Mouse (Mus musculus) kidney, adult 2 months (tissue): ENCODE measurements around the gene Poldip3. TPM values are rescaled to one million over a fixed set of nuclear protein-coding genes. Genes with fewer than 3 reads are reported as not detected.

ENCODE experiments used
- DNase-seq: peaks from one replicate; pipeline ENCODE4 v3.0.0; 2021
- H3K27ac ChIP-seq: fragments of 200-500 bp; 2 replicates; pipeline ENCODE4 v1.5.1; 2012; ENCODE audit warnings: low read depth, low read length, control low read depth, inconsistent platforms; ENCODE audit not compliant: insufficient read depth
- H3K27me3 ChIP-seq: fragments of 200-500 bp; replicated peaks from 2 replicates; pipeline ENCODE4 v1.6.1; 2012; ENCODE audit warnings: mild to moderate bottlenecking, moderate library complexity, low read length, inconsistent platforms; ENCODE audit not compliant: control insufficient read depth, insufficient read depth
- H3K36me3 ChIP-seq: fragments of 200-500 bp; 2 replicates; pipeline ENCODE4 v1.6.1; 2012; ENCODE audit warnings: mild to moderate bottlenecking, moderate library complexity, low read length, inconsistent platforms; ENCODE audit not compliant: control insufficient read depth, insufficient read depth
- H3K4me1 ChIP-seq: fragments of 200-500 bp; 2 replicates; pipeline ENCODE4 v1.6.1; 2011; ENCODE audit warnings: low read length; ENCODE audit not compliant: control insufficient read depth, insufficient read depth
- H3K4me3 ChIP-seq: fragments of 200-500 bp; 2 replicates; pipeline ENCODE4 v1.5.1; 2011; ENCODE audit warnings: mild to moderate bottlenecking, low read depth, low read length, control low read depth; ENCODE audit not compliant: insufficient read depth
- CTCF ChIP-seq: fragments of 200-500 bp; conservative IDR thresholded peaks from 2 replicates; pipeline ENCODE4 v1.5.1; 2011; ENCODE audit warnings: low read depth, mild to moderate bottlenecking, control low read depth, low read length, moderate library complexity, mixed read lengths; ENCODE audit not compliant: insufficient read depth, insufficient read length
- POLR2A ChIP-seq: fragments of 200-500 bp; IDR thresholded peaks from one replicate; pipeline ENCODE4 v1.6.1; 2011; ENCODE audit warnings: low read depth, low read length, control low read depth
- WGBS: fragments of 180-500 bp; shearing (Covaris S2); methylation state at CpG from one replicate; pipeline ENCODE4 v1.1.7; 2018; 5-methylcytosine and 5-hydroxymethylcytosine counted together
- polyA plus RNA-seq: library from polyadenylated mRNA; depleted of rRNA; stranded (reverse); fragments of >200 nt; gene quantifications from 2 replicates; pipeline ENCODE4 v1.2.3, GENCODE M21; 2012; rRNA removed

Poldip3 gene
- polyA plus RNA-seq, result 45.9 and 47.2 TPM in 2 replicates

- H3K4me3 ChIP-seq, result peak within 1 kb of the TSS; percentile 99
- H3K27ac ChIP-seq, result peak within 1 kb of the TSS; percentile 100
- H3K4me1 ChIP-seq, result peaks cover 19% of the 10 kb centered on the region
- no peaks in the 10 kb centered on the region for H3K27me3 ChIP-seq
- WGBS, result under 1% methylated on average over 56 of the region's 56 CpGs
- TF ChIP-seq POLR2A (peak; percentile 80), CTCF (no peak)
- peak; percentile 99 for DNase-seq
- H3K36me3 ChIP-seq, result no peaks in the 10 kb centered on the region; the same call in 1 of the 2 replicates
Measured at GRCm38 (mm10) chr15:83149196-83150072, at the start of gene Poldip3. Poldip3 (minus strand) TSS chr15:83149384.

DNA sequence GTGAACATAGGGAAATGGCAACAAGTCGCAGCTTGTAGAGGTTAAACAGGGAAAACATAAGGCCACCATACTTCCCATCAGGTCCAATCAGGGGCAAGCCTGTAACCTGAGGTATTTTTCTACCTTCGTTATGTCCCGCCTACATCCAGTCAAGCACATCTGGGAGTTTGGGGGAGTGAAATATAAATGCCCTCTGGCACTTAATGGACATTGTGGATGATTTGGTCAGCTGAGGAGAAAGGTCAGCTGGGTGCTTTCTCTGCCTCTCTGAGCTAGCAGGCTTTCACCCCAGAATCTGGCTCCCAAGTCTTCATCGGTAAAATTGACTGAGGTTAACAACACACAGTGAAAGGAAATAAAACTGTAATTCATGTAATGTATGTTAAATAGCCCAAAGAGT is 44.2 kb upstream of the Poldip3 start:
- Histone ChIP-seq H3K27ac (no peak overlapping the region), H3K4me3 (no peak overlapping the region), H3K36me3 (no peaks in the 10 kb centered on the region), H3K4me1 (no peaks in the 10 kb centered on the region), H3K27me3 (no peaks in the 10 kb centered on the region)
- 81% methylated on average over 4 of the region's 4 CpGs for WGBS
- peak; percentile 68 for DNase-seq
- no peak for TF ChIP-seq CTCF
- TF ChIP-seq POLR2A, result no peak

DNA sequence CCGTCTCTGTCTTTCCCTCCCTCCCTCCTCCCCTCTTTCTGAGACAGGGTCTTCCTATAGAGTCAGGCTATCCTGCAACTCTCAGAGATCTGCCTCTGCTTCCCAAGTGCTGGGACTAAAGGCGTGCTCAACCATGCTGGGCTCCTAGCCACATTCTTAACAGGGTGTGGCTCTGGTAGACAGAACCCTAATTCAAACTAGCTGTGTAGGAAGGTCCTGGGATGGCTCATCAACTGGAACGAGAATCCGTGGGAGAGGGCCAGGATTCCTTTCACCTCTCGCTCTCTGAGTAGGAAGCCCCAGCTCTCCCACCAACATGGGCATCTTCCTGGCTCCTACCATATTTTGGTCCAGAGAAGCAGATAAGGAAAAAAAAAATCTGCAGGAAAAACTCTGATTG is 33.2 kb upstream of the Poldip3 start:
- TF ChIP-seq CTCF (no peak), POLR2A (no peak)
- Histone ChIP-seq H3K4me3 (no peak overlapping the region), H3K27ac (no peak overlapping the region), H3K36me3 (no peaks in the 10 kb centered on the region), H3K4me1 (no peaks in the 10 kb centered on the region), H3K27me3 (no peaks in the 10 kb centered on the region)
- DNase-seq, result no peak
- WGBS, result 64% methylated on average over 5 of the region's 5 CpGs

GRCm38 (mm10) chr15:83181800-83182330 is 32.7 kb upstream of the Poldip3 start:
- H3K4me1 ChIP-seq, result no peaks in the 10 kb centered on the region
- no peak overlapping the region for H3K27ac ChIP-seq
- DNase-seq, result no peak
- no peak overlapping the region for H3K4me3 ChIP-seq
- H3K27me3 ChIP-seq, result no peaks in the 10 kb centered on the region
- TF ChIP-seq CTCF (no peak), POLR2A (no peak)
- H3K36me3 ChIP-seq, result no peaks in the 10 kb centered on the region
- 59% methylated on average over 4 of the region's 4 CpGs for WGBS

DNA sequence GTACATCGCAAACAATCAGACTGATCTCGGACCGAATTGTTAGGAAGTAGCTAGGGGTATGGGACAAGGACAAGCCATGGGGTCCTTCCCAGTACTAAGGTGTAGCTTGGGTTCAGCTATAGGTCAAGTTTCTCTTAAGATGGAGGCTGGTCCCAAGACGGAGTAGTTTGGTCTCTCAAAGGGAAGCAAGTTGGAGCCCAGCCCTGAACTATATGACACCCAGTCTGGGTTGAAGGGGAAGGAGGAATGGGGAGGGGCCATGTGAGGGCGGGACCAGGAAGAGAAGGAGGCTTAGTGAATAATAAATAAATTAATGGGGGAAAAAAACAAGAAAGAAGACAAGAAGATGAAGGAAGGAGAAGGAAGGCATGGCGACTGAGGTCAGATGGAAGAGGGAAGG is 30.8 kb upstream of the Poldip3 start:
- no peak for DNase-seq
- no peak overlapping the region for H3K27ac ChIP-seq

DNA sequence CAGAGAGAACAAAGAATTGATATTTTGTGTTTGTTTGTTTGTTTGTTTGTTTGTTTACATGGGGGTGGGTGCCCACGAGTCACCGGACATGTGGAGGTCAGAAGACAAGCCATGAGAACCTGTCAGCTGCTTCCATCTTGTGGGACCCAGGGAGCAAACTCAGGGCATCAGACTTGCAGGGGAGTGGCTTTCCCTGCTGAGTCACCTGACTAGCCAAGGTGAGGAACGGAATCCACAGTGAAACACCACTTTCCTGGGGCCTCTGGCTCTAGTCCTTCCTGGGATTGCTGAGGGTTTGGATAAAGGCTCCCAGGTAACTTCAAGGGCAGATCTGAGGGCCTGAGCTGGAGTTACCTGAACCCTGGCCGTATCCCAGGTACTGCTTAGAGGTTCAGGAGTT is 27.5 kb upstream of the Poldip3 start:
- 74% methylated on average over 4 of the region's 4 CpGs for WGBS
- no peak overlapping the region for H3K27ac ChIP-seq
- no peak overlapping the region for H3K4me3 ChIP-seq
- no peaks in the 10 kb centered on the region for H3K27me3 ChIP-seq
- DNase-seq, result no peak
- no peak for TF ChIP-seq CTCF
- TF ChIP-seq POLR2A, result no peak
- peaks cover 7% of the 10 kb centered on the region for H3K4me1 ChIP-seq
- no peaks in the 10 kb centered on the region for H3K36me3 ChIP-seq

More for the DNA sequence above, 30.8 kb upstream of the Poldip3 start:
- Histone ChIP-seq H3K4me1 (no peaks in the 10 kb centered on the region), H3K36me3 (no peaks in the 10 kb centered on the region), H3K4me3 (no peak overlapping the region), H3K27me3 (no peaks in the 10 kb centered on the region)
- no peak for TF ChIP-seq POLR2A
- no peak for TF ChIP-seq CTCF
- WGBS, result 91% methylated on average over 6 of the region's 6 CpGs

GRCm38 (mm10) chr15:83173914-83174884 is 25.0 kb upstream of the Poldip3 start:
- no peak for DNase-seq
- 93% methylated on average over 14 of the region's 14 CpGs for WGBS
- peaks cover 21% of the 10 kb centered on the region for H3K4me1 ChIP-seq
- no peaks in the 10 kb centered on the region for H3K36me3 ChIP-seq
- no peak overlapping the region for H3K4me3 ChIP-seq
- no peaks in the 10 kb centered on the region for H3K27me3 ChIP-seq
- TF ChIP-seq CTCF (no peak), POLR2A (no peak)
- no peak overlapping the region for H3K27ac ChIP-seq
